Mouse (Mus musculus): Measurements from ENCODE around the gene Mea1.
A peak's percentile ranks its signal among the peaks of the same experiment; 100 is the strongest.

Mea1 gene

DNA sequence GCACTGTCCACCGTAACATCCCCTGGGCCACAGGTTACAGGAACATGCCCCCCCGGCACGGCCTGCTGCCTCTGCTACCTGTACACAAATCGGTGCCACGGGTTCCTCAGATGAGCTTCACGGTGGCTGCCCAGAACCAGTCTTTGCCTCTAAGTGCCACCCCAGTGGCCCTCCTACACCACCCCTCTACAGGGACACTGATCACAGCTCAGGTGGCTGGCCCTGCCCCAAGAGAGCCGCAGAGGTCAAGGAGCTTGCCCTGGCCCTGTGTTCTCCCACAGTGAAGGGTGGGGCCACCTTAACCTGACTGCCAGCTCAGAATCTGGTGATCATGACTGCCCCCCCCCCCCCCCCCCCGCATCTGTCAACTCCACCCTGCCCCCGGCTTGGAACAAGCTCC, at the start of gene Mea1:
Gene Mea1 (plus strand): TSS at position 378 of the 400 bp plus-strand sequence.
- no peak for DNase-seq

DNA sequence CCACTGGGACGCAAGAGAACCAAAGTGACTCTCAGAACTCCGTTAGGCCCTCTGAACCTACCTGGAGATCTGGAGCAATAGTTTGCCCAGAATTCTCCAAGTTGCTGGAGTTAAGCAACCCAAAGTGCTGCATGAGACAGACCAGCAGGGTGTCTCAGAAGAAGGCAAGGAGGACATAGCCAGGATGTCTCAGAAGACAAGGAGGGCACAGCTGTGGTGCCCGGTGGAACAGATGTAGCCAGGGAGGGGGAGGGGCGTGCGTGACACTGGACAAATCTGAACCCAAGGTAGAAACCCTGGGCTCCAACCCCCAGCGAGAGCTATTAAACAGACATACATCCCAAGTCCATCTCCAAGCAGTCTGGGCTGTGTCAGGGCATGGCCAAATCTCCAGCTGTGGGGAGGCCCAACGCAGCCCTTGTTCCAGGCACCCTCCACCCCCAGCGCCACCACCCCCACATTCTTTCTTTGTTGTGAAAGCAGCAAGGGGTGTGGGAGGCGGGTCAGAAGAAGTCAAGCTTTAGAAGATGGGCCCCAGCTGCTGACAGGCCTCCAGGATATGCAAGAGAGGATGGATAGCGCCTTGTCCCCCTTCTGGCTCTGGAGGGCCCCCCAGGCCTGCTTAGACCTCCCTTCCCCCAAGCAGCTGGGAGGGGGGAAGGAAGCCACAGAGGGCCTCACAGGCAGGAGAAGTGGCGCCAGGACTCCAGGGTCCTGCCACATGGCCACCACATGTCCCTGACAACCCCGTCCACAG, 48.7 kb upstream of the Mea1 start:
- no peak for DNase-seq

DNA sequence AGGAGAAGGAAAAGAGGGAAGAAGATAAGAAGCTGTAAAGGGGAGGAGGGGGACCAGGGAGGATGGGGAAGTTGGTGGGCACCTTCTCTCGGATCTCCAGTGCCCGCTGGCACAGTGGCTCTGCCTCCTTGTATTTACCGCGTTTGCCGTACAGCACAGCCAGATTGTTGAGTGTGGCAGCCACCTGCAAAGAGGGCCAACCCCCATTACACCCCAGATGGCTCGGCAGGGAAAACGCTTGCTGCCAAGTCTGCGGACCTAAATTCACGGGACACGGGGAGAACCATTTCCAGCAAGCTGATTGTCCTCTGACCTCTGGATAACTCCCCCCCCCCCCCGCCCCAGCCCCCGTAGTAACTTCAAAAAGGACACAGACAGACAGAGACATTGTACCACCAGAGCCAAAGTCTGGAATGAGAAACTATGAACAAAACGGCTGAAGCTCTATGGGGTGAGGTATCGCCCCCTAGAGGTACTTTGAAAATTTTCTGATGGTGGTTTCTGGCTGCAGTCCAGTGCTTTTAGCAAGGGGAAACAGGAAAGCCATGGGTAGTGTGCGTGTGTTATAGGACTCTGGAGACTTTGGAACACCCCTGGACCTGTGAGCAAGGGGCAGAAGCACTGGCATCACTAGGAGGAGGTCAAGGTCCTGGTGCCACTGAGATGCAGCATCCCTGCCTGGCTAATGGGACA, 41.6 kb upstream of the Mea1 start:
- DNase-seq: peak; percentile 63 to 78

DNA sequence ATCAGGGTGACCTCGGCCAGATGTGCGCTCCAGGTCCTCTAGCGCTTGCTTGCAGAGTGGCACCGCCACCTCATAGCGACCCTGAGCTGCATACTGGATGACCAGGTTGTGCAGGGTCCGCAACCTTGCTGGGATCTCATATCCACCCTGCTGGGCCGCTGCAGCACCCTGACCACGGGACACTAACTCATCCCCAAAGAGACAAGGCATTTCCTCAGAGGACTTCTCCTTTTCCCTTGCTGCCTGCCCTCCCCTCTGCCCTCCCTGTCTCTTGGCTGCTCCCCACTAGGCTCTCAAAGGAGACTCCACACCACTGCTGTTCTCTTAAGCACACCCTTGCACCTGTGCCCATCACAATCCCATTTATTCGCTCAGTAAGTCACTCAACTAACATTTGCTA, 38.7 kb upstream of the Mea1 start:
- DNase-seq: no peak

DNA sequence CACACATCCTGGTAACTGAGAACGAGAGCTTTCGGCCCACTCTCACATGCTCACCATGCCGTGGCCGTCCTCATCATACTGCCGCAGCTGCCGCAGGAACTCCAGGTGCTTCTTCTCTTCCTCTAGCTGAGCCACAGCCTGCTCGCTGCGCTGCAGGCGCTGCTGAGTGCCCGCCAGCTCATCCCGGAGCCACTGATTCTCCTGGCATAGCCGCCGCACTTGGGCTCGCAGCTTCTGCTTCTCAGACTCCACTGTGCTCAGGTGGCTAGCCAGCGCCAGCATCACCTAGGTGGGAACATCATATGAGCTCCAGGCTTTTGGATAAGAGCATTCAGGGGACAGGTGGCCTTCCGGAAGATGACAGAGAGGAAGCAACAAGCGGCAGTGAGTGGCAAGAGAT, 36.5 kb upstream of the Mea1 start:
- no peak for DNase-seq

DNA sequence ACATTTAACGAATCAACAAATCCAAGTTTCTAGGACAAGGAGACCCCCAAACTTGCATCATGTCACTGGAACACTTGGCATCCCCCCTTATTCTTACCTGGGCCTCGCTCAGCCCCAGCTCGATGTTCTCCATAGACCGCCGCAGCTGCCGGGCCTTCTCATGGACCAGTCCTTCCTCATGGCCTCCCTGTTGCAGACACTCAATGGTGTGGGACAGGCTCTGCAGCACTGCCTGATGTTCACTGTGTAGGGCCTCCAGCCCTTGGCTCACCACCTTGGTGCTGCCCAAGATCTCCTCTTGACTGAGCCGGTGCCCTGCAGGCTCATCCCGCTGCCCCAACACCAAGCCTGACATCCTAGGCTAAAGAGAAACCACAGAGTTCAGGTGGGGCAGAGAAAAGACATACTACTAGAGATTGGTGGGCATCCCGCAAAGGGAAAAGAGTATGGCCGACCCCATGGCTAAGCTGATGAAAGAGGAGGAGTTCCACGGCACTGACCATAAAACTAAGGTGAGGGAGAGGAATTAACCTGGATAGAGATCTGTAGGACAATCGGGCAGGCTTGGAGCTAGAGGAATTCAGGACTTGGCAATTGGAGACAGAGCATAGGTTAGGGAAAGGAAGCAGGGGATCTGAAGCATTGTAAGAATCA, 34.3 kb upstream of the Mea1 start:
- no peak for DNase-seq

DNA sequence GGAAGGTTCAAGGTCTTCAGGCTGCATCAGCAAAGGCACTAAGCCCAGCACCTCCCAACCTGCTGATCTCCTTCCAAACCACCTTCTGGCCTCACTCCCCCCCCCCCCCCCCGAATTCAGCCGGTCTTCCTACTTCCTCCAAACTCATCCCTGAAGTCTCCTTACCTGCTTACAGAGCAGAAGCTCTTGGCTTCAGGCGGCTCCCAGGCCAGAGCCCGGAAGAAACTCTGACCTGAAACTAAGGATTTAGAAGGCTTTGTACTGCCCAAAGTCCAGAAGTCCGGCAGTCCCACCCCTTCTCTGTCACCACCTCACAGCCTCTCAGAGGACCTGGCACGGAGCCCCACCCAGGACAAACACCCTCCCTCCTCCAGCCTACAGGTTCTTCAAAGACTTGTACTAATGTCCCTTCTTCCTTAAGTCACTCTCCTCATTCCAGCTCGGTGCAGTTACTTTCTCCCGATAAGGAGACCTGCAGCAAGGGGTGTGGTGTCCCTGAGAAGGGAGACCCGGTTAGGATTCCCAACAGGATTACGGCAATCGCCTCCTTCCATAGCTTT, 33.6 kb upstream of the Mea1 start:
- DNase-seq: peak; percentile 53 to 65

DNA sequence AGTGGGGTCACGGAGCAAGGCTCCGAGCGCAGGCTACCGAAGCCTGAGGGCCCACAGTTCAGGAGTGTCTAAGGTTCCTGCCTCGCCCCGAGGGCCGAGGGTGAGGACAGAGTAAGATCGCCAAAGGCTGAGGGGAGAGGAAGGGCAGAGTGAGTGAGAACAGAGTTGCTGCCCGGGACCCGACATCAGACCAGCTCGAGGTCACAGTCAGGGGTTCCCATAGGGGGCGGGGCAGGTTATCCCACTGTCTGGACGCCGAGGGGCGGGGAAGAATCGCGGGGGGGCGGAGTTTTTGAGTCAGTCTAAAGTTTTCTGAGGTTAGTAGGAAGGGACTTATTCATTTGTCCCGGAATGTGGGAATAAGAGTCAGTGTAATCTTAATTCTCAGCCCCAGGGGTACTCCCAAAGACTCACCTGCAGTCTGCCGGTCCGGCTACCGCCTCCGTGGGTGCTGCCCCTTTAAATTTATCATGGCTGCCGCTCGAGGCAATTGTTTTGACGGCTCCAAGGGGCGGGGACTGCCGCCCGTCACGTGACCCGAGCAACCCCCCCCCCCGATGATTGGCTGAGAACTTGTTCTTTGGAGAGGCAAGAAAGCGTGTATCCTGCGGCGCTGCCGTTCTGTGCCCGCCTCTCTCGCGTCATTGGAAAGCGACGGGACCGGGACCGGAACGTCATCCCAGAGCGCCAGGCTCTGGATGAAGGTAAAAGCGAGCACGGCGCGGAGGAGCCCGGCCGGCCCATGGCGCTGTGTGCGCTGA, 32.9 kb upstream of the Mea1 start, which contains the start of the genes Klc4 and Mrpl2:
Gene Klc4 (minus strand): TSS at position 462 of the 761 bp plus-strand sequence.
Gene Mrpl2 (plus strand): TSS at position 669 of the 761 bp plus-strand sequence.
- peak; percentile 99 to 100 for DNase-seq

DNA sequence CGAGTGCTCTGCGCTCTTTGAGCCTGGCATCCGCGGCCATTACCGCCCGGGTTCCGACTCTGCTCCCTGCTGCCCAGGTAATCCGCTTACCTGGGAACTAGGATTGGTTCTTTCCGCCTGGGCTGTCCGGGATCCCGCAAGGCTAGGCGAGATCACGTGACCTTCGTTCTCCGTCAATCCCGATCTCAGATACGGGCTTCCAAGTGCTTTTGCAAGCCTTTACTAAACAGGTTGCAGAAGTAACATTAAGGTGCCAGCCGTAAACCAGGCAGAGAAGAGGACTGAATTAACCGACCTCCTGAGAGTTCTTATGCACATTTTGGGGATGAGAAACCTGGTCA, 32.3 kb upstream of the Mea1 start:
- no peak for DNase-seq

DNA sequence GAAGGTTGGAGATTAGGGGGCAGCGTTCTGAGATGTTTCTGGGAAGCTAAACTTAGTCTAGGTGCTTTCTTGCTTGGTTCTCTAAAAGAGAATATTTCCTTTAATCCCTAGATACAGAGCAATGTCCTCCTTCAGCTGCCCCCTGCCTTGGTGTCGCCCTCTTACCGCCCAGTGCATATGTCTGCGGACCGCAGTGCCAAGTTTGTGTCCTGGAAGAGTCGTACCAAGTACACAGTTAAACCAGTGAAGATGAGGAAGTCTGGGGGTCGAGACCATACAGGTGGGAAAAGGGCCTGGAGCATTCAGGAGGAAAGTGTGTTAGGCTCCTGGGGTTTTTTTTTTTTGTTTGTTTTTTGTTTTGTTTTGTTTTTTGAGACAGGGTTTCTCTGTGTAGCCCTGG, 31.3 kb upstream of the Mea1 start:
- DNase-seq: no peak

DNA sequence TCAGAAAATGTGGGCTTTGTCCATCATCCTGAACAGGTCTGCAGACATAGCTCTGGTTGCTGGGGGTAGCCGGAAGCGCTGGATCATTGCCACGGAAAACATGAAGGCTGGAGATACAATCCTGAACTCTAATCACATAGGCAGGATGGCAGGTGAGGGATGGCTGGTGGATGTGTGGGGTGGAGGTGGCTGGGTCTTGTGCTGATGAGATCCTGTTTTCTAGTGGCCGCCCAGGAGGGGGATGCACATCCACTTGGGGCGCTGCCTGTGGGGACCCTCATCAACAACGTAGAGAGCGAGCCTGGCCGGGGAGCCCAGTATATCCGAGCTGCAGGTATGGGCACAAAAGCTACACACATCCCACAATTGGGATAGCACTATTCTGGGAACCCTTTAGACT, 30.2 kb upstream of the Mea1 start:
- no peak for DNase-seq

DNA sequence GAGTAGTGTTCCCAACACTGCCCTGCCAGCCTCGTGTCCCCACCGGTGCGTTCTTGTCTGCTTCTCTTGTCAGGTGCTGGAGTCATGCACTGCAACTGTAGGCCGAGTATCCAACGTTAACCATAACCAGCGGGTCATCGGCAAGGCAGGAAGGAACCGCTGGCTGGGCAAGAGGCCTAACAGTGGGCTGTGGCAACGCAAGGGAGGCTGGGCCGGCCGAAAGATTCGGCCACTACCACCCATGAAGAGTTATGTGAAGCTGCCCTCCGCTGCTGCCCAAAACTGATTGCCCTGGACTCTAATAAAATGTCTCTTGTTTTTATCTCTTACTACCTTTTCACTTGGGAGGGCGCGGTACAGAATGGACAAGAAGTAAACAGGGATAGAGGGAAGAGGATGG, 28.8 kb upstream of the Mea1 start:
- DNase-seq: no peak

DNA sequence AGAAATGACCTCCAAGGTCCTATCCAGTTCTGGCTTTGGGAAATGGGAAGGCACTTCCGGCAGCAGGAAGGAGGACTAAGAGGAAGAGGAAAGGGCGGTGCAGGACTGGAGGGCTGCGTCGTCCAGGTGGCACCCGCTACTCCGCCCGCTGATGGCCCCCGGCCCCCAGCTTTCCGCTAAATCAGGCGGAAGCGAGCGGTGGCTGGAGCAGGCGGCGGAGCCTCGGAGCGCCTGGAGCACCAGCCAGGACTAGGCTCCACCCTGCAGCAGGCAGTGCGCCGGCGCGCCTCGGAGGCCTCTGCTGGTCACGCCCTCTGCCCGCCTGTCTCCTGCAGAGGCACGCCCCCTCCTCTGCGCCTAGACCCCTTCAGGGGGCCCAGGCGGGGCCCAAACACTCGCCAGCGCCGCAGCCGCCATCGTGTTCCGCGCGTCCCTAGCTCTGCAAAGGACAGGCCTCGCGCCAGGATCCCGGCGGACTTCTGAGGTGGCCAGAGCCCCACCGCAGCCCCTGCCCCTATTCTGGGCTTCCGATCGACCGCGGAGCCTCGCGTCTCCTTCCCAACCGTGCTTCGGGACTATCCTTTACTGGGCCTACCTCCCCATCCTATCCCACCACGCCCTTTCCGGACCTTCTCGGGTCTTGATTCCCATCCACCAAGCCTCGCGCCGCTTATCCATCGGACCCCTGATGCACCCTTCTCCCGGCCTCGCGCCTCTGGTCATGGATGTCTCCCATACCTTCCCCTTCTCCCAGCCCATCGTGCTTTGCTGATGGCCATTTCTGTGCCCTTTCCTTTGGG, 28.2 kb upstream of the Mea1 start, which contains the start of gene Cul7:
Gene Cul7 (plus strand): TSS at position 106 of the 800 bp plus-strand sequence.
- peak; percentile 84 to 90 for DNase-seq

DNA sequence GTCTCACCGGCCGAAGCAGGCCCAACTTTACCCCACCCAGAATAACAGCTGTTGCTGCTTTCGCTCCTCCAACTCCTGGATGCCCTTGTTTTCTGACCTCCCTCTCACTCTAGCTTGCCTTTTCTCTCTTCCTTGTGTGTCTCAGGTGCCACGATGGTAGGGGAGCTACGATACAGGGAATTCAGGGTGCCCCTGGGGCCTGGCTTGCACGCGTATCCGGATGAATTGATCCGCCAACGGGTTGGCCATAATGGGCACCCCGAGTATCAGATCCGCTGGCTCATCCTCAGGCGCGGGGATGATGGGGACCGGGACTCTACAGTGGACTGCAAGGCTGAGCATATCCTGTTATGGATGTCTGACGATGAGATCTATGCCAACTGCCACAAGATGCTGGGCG, 27.3 kb upstream of the Mea1 start:
- no peak for DNase-seq

DNA sequence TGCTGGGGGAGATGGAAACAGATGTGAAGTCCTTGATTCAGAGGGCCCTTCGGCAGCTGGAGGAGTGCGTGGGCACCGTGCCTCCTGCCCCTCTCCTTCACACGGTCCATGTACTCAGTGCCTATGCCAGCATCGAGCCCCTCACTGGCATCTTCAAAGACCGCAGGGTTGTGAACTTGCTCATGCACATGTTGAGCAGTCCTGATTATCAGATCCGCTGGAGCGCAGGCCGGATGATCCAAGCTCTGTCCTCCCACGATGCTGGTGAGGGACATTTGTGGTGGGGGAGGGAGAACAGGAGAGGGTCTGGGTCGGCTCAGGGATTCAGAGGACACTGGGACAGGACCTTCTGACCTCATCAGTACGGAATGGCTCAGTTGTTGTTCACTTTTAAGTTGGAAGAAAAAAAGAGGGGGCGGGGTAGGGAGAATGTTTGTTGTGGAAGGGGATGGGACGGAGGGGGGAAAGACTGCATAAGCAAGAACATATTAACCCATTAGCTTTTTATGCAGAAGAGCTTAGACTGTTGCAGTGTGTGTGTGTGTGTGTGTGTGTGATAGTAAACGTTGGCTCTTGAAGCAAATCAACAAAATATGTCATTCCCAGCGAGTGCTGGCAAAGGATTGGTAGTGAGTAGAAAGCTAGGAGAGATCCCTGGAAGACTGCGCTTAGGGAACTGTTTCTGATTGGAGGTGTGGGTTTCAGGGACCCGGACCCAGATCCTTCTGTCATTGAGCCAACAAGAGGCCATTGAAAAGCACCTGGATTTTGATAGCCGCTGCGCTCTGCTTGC, 26.6 kb upstream of the Mea1 start:
- DNase-seq: no peak

DNA sequence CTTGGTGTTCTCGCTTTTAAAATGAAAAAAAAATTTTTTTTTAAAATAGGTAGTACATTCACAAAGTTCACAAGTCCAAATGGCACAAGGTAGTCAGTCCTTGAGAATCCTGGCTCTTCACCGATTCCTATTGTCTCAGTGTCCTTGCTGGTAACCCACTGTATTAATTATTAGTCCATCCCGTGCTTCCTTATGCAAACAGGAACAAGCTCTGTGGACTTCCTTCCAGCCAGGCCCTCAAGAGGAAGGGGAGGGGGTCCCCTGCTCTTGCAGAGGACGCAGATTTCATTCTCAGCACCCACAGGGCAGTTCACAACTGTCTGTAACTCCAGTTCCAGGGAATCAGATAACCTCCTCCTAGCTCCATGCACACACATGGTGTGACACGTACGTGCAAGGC, 22.5 kb upstream of the Mea1 start:
- DNase-seq: no peak

DNA sequence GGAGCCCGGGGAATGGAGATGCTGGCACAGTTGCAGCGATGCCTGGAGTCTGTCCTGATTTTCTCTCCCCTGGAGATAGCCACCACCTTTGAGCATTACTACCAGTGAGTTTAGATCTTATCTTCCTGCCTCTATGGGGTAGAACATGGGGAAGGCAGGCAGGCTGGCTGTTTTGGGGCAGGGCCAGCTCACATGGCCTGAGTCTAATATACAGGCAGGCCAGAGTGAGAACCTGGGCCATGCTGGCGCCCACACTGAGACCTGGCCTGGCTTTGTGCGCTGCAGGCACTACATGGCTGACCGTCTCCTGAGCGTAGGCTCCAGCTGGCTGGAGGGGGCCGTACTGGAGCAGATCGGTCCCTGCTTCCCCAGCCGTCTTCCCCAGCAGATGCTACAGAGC, 17.2 kb upstream of the Mea1 start:
- DNase-seq: peak; percentile 74 to 76

DNA sequence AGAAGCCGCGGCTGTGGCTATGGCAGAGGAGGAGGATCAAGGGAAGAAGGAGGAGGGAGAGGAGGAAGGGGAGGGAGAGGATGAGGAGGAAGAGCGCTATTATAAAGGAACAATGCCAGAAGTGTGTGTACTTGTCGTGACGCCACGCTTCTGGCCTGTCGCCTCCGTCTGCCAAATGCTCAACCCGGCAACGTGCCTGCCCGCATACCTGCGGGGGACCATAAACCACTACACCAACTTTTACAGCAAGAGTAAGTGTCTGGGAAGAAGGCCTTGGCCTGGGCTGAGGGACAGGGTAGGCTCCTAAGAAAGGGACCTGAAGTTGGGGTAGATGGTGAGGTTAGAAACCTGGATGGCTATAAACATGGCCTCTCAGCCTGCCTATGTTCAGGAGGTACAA, 16.6 kb upstream of the Mea1 start:
- peak; percentile 69 to 73 for DNase-seq

DNA sequence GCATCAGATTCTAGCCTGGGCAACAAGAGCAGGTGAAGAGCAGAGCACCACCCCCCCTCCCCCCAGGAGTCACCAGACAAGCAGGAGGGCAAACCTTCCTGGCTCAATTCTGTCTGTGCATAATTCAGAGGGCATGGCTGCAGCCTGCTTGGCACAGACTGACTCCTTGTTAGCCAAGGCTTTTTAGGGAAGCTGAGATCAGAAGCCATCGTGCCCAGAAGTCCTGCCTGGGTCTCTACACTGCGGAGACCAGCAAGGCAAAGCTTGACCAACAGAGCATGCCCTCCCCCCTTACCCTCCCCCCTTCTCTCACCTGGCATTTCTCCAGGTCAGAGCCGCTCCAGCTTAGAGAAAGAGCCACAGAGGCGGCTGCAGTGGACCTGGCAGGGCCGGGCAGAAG, 15.9 kb upstream of the Mea1 start:
- DNase-seq: peak; percentile 72 to 74

DNA sequence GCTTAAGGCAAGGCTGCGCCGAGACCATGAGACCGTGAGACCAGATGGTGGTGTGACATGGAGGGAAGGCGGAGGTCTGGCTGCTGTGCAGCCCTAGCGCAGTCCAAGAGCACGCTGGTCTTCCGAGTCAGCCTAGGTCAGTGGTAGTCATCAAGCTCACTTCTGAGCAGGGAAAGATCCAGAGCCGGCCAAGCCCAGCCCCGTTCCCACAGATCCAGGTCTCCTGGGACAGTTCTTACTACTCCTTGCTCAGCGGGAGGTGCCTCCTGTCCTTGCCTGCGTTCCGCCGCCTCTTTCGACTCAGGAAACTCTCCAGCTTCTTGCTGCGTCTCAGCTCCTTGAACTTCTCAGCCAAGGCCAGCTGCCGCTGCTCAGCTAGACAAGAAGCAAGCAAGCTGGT, 10.9 kb upstream of the Mea1 start:
- DNase-seq: no peak

DNA sequence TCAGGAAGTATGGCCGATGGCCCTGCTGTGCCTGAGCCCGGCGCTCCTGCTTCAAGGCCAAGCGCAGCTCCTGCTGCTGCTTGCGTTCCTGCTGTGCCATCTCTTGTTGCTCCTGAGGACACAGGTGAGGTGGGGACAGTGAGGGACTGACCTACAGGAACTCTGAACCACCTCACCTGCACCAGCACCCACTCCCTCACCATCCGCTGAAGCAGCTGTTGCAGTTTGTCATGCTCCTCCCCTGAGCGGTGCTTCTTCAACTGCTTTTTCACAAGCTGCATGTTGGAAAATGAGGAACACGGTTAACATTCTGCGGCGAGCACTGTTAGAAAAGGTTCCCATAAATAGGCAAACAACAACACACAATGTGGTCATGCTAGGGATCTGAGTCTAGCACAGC, 8.7 kb upstream of the Mea1 start:
- DNase-seq: no peak

All from cerebellum, postnatal 36 days (tissue).